Mouse (Mus musculus) midbrain, embryonic 10.5 days (tissue): ENCODE data around the gene Pcsk6. TPM values are rescaled to one million over a fixed set of nuclear protein-coding genes. Genes with fewer than 3 reads are reported as not detected.

Experiments
- DNase-seq: peaks from one replicate; pipeline ENCODE4 v3.0.0-alpha.2; 2017; ENCODE audit warnings: low spot score
- H3K27ac ChIP-seq: fragments of 300-500 bp; sonication (generic); replicated peaks from 2 replicates; pipeline ENCODE4 v1.5.1; 2016; ENCODE audit warnings: mild to moderate bottlenecking
- H3K27me3 ChIP-seq: fragments of 300-500 bp; sonication (generic); 2 replicates; pipeline ENCODE4 v1.6.1; 2016; ENCODE audit warnings: low read depth, mild to moderate bottlenecking; ENCODE audit not compliant: poor library complexity, severe bottlenecking
- H3K36me3 ChIP-seq: fragments of 300-500 bp; sonication (generic); 2 replicates; pipeline ENCODE4 v1.6.1; 2016; ENCODE audit warnings: mild to moderate bottlenecking, moderate library complexity
- H3K4me1 ChIP-seq: fragments of 300-500 bp; sonication (generic); 2 replicates; pipeline ENCODE4 v1.6.1; 2016
- H3K4me3 ChIP-seq: fragments of 300-500 bp; sonication (generic); 2 replicates; pipeline ENCODE4 v1.5.1; 2016; ENCODE audit warnings: mild to moderate bottlenecking, moderate library complexity
- H3K9me3 ChIP-seq: fragments of 300-500 bp; sonication (generic); replicated peaks from 2 replicates; pipeline ENCODE4 v1.6.1; 2016; ENCODE audit warnings: mild to moderate bottlenecking
- WGBS: fragments of 180-500 bp; shearing (Covaris S2); methylation state at CpG from one replicate; pipeline ENCODE4 v1.1.7; 2016; 5-methylcytosine and 5-hydroxymethylcytosine counted together
- polyA plus RNA-seq: library from polyadenylated mRNA; unstranded; fragments of >200 nt; fragmentation: Nextera tagmentation; extraction: Ambion mirVana; gene quantifications from 2 replicates; pipeline ENCODE4 v1.2.1, GENCODE M21; 2016

Gene Pcsk6
- polyA plus RNA-seq, 1 experiment from 2014 or later: 0.74 TPM

DNA sequence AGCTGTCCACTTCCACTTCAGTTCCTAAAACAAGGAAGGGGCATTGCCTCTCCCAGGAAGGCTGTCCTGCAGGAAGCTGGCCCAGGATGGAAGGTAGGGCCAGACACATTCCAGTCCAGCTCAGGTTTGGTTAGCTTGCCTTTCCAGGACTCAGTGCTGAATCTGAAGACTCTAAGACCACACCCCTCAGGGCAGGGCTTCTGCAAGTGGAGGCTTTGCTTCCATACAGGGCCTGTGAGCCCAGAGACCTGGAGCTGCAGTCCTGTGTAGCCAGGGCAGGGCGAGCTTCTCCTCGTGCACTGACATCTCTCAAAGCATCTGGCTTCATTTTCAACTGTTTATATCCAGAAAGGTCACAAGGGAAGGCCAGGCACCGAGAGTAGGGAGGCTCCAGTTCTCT, 131.9 kb downstream of the Pcsk6 start:
- H3K27ac ChIP-seq: no peak overlapping the region
- no peak for DNase-seq
- WGBS: 69% methylated on average over 3 of the region's 3 CpGs

DNA sequence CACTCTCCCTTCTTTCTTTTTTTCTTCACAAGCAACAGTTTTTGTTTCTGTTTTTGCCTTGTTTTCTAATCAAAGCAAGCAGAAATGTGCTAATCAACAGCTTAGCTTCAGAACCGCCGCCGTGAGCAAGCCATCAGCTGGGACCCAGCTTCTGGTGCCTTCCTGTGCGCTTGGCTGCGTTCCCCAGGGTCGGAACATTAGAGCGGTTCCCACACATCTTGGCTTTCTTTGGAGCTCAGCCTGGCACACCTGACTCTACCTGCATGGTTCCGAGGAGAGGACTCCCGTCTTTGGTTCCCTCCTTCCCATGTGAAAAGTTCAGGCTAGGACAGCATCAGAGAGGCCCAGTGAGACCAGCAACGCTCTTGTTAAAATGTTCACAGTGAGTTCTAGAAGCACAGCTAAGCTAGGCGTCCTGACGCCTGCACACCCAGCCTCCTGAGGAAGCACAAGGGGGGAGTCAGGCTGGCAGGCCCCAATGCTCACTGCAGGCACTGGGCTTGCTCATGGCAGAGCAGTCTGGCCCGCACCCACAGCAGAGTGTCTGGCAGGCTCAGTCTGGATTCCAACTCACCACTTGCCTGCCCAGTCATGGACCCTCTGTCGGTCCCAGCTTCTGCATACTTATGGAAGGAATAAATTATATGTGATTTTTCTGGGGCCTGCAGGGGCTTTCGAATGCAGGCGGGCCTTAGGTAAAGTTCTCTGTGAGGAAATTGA, 139.7 kb downstream of the Pcsk6 start:
- no peak for DNase-seq
- Histone ChIP-seq H3K4me3 (no peak overlapping the region), H3K4me1 (no peaks in the 10 kb centered on the region), H3K36me3 (no peaks in the 10 kb centered on the region), H3K27ac (no peak overlapping the region), H3K9me3 (peaks cover 11% of the 10 kb centered on the region; the same call in 1 of the 2 replicates), H3K27me3 (no peaks in the 10 kb centered on the region)
- 92% methylated on average over 16 of the region's 16 CpGs for WGBS

More for the DNA sequence above, 131.9 kb downstream of the Pcsk6 start:
- Histone ChIP-seq H3K4me3 (no peak overlapping the region), H3K4me1 (no peaks in the 10 kb centered on the region), H3K9me3 (peaks cover 3% of the 10 kb centered on the region; the same call in 1 of the 2 replicates), H3K27me3 (no peaks in the 10 kb centered on the region), H3K36me3 (no peaks in the 10 kb centered on the region)

DNA sequence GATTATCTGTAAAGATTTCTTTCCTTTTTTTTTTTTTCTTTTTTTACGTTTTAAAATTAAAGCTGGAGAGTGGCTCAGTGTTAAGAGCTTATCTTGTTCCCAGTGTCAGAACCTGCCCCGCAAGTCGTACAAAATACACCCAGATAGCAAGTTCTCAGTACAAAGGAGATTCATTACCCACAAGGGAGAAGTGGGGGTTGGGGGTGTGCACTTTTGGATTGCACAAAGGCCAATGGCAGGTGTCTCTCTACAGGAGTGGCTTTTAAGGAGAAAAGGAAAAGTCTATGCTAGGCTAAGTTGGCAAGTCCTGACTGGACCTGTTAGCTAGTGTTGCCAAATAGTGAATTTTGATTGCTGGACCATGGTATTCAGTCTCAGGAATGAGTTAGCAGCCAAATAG, 140.3 kb downstream of the Pcsk6 start:
- H3K27me3 ChIP-seq: no peaks in the 10 kb centered on the region
- DNase-seq: no peak
- H3K36me3 ChIP-seq: no peaks in the 10 kb centered on the region
- no peaks in the 10 kb centered on the region for H3K4me1 ChIP-seq
- no peak overlapping the region for H3K4me3 ChIP-seq
- no peak overlapping the region for H3K27ac ChIP-seq
- WGBS: 82% methylated on average over 3 of the region's 3 CpGs
- H3K9me3 ChIP-seq: peaks cover 11% of the 10 kb centered on the region; the same call in 1 of the 2 replicates

DNA sequence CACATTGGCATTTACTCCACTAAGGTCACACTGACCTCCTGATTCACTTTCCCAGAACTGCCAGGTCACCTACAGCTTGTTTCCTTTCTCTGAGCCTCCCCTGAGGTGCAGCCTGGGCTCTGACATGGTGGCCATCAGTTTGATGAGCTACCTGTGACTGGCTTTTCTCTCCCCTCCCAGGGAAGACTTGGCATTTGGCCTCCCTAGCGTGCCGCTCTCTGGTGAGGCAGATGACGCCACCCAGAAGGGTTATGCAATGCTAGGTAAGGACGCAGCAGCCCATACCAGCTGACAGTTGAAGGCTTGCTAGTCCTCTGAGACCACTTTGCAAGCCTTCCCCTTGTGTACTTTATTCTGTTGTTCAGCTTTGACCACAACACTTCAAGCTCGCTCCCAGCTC, 141.9 kb downstream of the Pcsk6 start:
- peaks cover 7% of the 10 kb centered on the region; the same call in 1 of the 2 replicates for H3K9me3 ChIP-seq

DNA sequence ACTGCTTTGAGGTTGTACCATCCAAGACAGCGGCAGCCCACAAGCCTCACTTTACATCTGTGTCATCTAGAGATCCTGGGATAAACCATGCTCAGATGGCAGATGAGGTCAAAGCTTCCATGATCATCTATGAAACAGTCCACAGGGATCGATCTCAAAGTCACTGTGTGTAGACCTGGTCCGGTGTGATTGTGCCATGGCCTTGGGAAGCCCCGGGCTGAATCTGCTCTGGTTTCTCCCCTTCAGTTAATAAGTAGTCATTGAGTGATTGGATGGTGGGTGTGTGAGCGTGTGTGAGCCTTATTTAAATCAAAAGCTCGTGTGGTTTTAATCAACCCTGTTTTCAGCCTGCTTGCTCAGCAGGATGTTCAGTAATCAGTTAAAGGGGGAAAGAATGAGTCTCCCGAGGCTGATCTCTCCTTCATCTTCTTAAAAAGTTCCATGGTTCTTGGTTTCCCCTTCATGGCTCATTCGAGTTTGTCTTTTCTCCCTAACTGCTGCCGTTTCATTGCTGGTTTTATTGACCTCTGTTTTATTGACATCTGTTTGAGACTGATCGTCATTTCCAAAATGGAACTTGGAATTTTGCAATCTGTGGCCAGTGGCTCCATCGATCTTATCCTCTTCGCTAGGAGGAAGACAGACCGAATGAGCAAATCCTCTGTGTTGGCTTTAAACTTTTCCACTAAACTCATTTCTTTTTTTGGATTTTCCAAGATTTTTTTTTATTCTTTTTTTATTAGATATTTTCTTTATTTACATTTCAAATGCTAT, 142.5 kb downstream of the Pcsk6 start:
- H3K9me3 ChIP-seq: peaks cover 6% of the 10 kb centered on the region; the same call in 1 of the 2 replicates
- H3K4me3 ChIP-seq: no peak overlapping the region
- no peaks in the 10 kb centered on the region for H3K36me3 ChIP-seq
- WGBS: 76% methylated on average over 13 of the region's 13 CpGs
- no peak for DNase-seq
- H3K27me3 ChIP-seq: no peaks in the 10 kb centered on the region
- H3K27ac ChIP-seq: no peak overlapping the region
- no peaks in the 10 kb centered on the region for H3K4me1 ChIP-seq

More for the DNA sequence above, 141.9 kb downstream of the Pcsk6 start:
- no peak for DNase-seq
- H3K27me3 ChIP-seq: no peaks in the 10 kb centered on the region
- no peak overlapping the region for H3K27ac ChIP-seq
- no peaks in the 10 kb centered on the region for H3K4me1 ChIP-seq
- 89% methylated on average over 5 of the region's 5 CpGs for WGBS
- no peak overlapping the region for H3K4me3 ChIP-seq
- no peaks in the 10 kb centered on the region for H3K36me3 ChIP-seq

DNA sequence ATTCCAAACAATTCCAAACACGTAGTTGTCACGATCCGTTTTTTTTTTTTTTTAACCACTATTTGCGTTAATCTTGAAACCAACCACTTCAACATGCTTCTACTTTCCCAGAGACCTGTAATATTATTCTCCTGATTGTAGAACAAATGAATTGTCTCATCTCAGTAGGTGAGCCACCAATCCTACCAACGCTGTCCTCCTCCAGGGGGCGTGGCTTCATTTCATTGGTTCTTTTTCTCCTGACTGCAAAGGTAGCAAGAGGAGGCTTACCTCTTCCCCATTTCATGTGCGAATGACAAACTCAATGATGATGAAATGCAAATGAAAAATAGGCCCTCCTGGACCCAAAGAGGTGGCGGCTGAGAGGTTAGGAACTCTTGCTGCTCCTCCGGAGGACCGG, 143.5 kb downstream of the Pcsk6 start:
- DNase-seq: no peak
- Histone ChIP-seq H3K4me1 (no peaks in the 10 kb centered on the region), H3K36me3 (no peaks in the 10 kb centered on the region), H3K9me3 (no peaks in the 10 kb centered on the region), H3K27me3 (no peaks in the 10 kb centered on the region), H3K4me3 (no peak overlapping the region), H3K27ac (no peak overlapping the region)
- WGBS: 87% methylated on average over 10 of the region's 10 CpGs

DNA sequence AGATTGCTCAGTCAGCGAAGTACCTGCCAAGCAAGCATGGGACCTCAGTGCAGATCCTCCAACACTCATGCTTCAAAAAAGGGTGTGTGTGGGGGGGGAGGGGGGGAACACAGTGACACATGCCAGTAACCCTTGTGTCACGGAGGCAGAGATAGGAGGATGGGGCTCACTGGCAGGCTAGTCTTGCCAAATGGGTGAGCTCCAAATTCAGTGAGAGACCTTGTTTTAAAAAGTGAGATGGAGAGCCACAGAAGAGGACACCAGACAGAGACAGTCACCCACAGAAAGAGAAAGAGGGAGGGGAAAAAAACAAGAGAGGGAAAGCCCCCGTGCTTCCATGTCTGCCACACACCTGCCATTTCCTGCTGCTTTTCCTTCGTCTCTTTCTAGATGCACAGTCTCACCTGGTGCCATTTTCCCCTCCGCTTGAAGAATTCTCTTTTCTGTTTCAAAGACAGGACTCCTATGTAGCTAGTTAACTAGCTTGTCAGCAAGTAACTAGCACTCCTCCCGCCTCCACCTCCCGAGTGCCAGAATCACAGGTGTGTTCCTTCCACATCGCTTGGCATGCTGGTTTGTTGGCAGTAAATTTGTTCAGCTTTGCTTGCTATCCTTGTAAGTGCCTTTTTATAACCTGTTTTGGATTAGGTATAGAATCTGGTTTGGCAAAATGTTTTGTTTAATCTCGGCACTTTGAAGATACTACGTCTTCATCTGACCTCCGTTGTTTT, 146.8 kb downstream of the Pcsk6 start:
- 92% methylated on average over 11 of the region's 11 CpGs for WGBS
- no peaks in the 10 kb centered on the region for H3K9me3 ChIP-seq
- DNase-seq: no peak
- H3K27ac ChIP-seq: no peak overlapping the region
- H3K4me3 ChIP-seq: no peak overlapping the region
- no peaks in the 10 kb centered on the region for H3K27me3 ChIP-seq
- H3K36me3 ChIP-seq: no peaks in the 10 kb centered on the region
- peaks cover 13% of the 10 kb centered on the region for H3K4me1 ChIP-seq

DNA sequence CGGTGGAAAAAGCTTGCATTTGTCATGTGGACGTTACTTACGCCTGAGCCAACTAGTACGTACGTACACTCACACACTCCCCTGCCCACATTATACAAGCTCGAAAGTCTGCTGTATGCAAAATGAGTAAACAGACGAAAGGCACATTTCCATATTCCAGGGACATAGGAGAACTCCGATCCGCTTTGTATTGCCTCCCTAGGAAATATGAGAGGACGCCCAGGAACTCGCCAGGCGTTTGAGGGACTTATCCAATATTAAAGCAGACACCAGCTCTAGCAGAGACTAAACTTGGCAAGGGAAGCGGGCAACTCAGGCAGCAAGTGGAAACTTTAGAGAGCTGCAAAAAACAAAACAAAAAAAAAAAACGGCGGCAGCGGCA, 147.3 kb downstream of the Pcsk6 start:
- H3K4me3 ChIP-seq: no peak overlapping the region
- no peaks in the 10 kb centered on the region for H3K36me3 ChIP-seq
- no peaks in the 10 kb centered on the region for H3K9me3 ChIP-seq
- H3K4me1 ChIP-seq: peaks cover 16% of the 10 kb centered on the region
- no peaks in the 10 kb centered on the region for H3K27me3 ChIP-seq
- 90% methylated on average over 16 of the region's 16 CpGs for WGBS
- H3K27ac ChIP-seq: no peak overlapping the region
- no peak for DNase-seq

DNA sequence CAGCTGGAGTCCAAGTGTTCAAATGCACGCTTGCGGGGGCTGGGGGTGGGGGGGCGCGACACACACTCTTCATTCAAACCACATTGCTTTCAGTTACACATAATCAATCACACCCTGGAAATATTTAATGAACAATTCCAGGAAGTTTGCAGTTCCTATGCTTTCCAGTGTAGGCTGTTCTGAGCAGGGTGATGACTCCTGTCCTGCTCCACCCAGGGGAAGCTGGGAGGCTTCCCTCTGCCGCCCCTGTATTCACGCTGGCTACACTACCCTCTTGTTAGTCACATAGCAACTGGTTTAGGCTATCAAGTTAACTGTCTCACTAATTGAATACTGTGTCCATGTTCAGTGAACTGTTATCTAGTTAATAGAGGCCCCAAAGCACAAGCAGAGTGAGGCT, 149.0 kb downstream of the Pcsk6 start:
- Histone ChIP-seq H3K27me3 (no peaks in the 10 kb centered on the region), H3K4me3 (no peak overlapping the region), H3K36me3 (no peaks in the 10 kb centered on the region), H3K4me1 (peaks cover 16% of the 10 kb centered on the region), H3K9me3 (no peaks in the 10 kb centered on the region), H3K27ac (no peak overlapping the region)
- no peak for DNase-seq
- WGBS: 82% methylated on average over 6 of the region's 6 CpGs

DNA sequence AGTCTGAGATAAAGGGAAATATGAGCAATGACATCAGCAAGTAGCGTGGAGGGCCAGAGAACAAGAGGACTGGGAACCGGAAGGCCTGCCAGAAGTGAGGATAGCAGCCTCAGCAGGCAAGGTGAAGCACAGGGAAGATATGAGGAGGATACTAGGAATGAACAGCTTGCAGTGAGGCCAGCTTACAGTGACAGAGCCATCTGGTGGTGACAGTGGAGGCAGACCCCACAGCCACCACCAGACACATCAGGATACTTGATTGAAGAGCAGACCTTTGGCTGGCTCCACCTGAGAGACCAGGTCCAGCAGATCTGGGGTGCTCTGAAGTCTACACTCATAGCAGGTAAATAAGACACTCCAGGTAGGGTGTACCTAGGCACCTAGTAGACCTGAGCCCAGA, 166.2 kb downstream of the Pcsk6 start:
- no peaks in the 10 kb centered on the region for H3K9me3 ChIP-seq
- DNase-seq: no peak
- H3K27me3 ChIP-seq: no peaks in the 10 kb centered on the region
- no peaks in the 10 kb centered on the region for H3K4me1 ChIP-seq
- no peaks in the 10 kb centered on the region for H3K36me3 ChIP-seq
- no peak overlapping the region for H3K4me3 ChIP-seq
- WGBS: 78% methylated on average over 2 of the region's 2 CpGs
- no peak overlapping the region for H3K27ac ChIP-seq

DNA sequence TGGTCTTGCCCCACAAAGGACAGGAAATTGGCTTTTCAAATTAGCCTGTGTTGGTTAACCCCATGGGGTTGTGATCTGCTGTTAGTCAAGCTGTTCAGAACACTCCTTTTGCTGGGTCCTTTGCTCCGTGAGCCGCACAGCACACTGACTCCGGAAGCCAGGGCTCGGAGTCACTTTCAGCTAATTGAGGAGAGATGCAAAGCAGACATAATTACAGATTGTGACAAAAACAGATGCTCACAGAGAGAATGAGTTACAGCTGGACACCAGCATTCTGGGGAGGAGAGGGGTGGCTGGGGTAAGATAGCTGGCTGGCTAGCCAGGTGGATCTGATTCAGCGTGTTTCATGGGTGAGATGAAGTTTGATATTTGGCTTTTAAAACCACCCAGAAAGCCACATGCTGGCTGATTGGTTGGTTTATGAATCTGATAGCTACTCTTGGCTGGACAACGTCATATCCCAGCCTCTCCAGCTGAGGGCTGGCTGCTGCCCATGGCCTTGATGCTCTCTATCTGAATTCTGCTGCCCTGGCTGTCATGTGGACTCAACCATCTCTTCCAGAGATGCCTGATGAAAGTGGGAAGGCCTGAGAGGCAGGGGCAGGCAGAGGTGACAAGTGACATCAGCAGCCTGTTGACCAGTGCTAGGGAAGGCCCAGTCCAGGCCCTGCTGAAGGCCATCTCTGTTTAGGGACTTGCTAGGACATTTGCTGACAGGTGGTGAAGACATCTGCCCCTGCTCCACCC, 167.4 kb downstream of the Pcsk6 start:
- Histone ChIP-seq H3K27ac (no peak overlapping the region), H3K9me3 (no peaks in the 10 kb centered on the region), H3K4me3 (no peak overlapping the region), H3K4me1 (no peaks in the 10 kb centered on the region), H3K36me3 (no peaks in the 10 kb centered on the region), H3K27me3 (no peaks in the 10 kb centered on the region)
- DNase-seq: no peak
- WGBS: 74% methylated on average over 6 of the region's 6 CpGs

DNA sequence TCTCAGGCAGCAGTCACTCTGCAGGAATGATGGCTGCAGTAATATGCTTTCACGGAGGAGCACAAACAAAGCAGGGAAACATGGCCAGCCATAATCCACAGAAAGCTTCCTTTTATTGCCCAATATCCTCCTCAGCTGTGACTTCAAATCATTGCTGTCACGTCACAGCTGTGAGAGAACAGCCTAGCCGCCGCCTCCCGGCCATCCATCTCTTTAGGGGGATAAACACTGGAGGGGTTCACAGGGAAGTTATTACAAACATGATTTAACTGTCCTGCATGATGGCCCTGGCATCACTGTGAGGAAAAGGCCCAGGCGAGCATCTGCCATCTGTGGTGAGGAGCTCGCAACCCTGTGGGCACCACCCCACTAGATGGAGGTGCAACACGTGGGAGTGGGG, 175.3 kb downstream of the Pcsk6 start:
- DNase-seq: no peak
- Histone ChIP-seq H3K27me3 (no peaks in the 10 kb centered on the region), H3K4me3 (no peak overlapping the region), H3K36me3 (no peaks in the 10 kb centered on the region), H3K27ac (no peak overlapping the region), H3K4me1 (peaks cover 4% of the 10 kb centered on the region), H3K9me3 (no peaks in the 10 kb centered on the region)
- 84% methylated on average over 8 of the region's 8 CpGs for WGBS
